Mouse (Mus musculus) embryo, embryonic 11 days (tissue): ENCODE results near the gene E2f4.

Experiments
- DNase-seq: peaks from one replicate; pipeline ENCODE4 v3.0.0-alpha.2; 2015

E2f4 gene

DNA sequence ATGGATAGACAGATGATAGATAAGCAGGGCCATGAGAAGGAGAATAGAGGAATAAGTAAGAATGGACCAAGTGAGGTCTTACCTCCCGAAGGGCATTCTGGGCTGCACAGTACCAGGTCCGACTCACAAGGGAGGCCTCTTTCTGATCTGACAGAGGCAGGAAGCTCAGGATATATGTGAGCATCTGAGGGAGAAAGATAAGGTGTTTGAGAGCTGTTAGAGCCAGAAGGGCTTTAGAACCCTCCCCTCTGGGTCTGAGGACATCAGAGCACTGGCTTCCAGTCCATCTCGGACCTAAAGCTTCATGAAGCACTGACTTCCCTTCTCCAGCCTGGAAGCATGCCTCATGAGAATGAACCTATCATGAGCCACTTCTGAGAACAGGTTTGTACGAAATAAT lies 25.7 kb downstream of the E2f4 start:
- DNase-seq, result no peak

- peak; percentile 59 for DNase-seq
Measured at GRCm38 (mm10) chr8:105325641-105326093, 28.2 kb downstream of the E2f4 start.

DNA sequence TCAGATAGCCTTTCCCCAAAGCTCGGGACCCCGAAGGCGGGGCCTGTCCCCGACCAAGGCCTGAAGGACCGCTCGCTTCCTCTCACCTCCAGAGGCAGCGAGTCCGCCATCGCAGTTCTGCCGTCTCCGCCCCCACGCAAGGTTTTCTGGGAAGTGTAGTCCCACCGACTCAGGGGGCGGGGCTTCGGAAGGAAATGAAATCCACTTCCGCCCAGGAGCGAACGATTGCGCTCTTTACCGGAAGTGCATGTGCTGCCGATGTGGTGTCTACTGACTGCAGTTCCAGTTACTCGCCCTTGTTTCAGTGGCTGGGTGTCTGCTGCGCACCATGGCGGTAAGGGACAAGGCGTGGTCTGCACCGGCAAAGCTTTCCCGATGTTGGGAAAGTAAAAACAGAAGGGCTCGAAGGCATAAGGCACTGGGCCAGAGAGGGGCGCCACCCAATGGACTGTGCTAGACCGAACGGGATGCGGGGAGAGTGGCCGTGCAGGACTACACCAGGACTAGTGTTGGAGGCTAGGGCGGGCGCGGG lies 28.7 kb downstream of the E2f4 start, which contains the start of the genes Lrrc29 and Tmem208:
Lrrc29 (minus strand) TSS at position 138 of the 532 bp plus-strand sequence.
Tmem208 (plus strand) TSS at position 214 of the 532 bp plus-strand sequence.
- peak; percentile 98 for DNase-seq

GRCm38 (mm10) chr8:105326968-105327367 lies 29.5 kb downstream of the E2f4 start:
- no peak for DNase-seq

- DNase-seq, result no peak
Measured at GRCm38 (mm10) chr8:105330325-105330724, 32.9 kb downstream of the E2f4 start.

GRCm38 (mm10) chr8:105331469-105331868 lies 34.0 kb downstream of the E2f4 start:
- DNase-seq, result no peak

DNA sequence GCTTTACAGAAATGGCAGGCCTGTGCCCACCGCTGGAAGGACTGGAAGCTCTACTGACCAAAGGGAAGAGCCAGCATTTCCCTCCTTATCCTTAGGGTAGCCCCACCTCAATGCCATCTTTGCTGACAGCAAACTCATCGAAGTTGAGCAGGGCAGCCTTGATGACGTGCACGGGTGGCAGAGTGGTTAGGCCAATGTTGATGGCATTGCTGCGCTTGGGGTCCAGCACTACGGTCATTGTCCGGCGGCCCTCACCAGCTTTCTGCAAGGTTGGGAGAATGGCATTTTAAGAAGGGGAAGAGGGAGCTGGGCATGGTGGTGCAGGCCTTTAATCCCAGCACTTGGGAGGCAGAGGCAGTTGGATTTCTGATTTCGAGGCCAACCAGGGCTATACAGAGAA lies 34.5 kb downstream of the E2f4 start:
- DNase-seq, result no peak

GRCm38 (mm10) chr8:105332523-105332922 lies 35.1 kb downstream of the E2f4 start:
- no peak for DNase-seq

- DNase-seq, result peak; percentile 27
Measured at GRCm38 (mm10) chr8:105336373-105337130, 39.1 kb downstream of the E2f4 start.

DNA sequence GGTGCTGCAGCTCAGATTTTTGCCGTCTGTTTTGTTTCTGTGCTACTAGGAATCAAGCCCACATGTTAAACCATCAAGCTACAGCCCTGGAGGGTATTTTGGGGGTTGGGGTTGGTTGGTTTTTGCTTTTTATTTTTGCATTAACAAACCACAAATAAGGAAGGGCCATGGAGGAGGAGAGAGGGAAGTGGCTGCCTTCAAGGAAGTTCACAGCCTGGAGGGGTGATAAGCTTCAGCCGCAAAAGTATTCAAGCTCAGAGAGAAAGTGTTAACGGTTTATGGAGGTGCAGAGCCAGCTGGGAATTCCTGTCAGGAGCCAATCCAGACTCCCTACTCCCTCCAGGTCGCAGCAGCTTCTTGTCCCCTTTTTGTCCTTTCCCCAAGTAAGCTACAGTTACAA lies 41.5 kb downstream of the E2f4 start:
- DNase-seq, result no peak

DNA sequence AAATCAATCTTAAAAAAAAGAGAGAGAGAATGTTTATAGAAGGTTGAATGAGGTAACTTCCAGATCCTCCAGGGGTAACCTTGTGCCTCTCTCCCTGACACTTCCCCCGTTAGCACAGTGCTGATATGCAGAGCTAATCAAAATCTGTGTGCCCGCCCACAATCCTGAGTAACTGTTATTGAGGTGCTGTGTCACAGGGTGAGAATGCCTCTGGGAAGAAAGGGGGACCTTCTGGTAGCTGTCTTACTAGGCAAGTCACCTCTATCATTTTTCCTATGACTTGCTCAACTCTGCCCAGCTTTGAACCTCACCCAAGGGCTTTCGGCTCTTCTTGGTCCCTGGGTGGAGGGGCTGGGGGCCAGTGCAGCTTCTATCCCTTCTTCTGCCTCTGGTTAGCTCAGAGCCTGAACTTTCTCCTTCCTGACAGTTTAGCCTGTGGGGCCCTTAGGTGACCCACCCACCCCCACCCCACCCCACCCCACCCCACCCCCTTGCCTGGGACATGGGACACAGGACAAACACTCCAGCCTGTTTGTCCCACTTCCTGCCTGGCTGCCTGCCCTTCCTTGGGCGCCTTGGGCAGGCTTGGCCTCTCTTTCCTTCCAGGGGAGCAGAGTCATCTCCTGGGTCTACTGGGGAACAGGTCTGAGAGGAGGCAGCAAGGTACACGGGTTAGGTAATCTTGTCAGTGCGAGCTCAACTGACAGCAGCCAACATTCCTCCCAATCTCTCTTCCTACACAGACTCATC lies 42.6 kb downstream of the E2f4 start:
- DNase-seq, result no peak

DNA sequence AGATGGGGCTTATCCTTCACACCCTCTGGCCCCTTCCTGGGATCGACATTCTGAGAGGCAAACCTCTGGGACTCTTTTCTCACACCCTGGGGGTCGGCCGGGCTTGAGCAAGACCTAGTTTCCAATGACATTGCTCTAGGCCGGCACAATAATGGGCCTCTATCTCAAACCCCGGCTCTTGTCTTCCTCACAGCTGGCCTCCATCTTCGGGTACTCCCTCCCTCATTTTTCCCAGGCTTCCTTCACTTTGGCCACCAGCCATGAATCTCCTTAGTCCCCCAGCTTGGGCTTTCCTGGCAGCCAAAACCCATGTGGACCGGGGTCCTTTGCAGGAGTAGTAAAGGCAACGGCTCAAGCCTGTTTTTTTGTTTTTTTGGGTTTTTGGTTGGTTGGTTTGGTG lies 43.9 kb downstream of the E2f4 start:
- DNase-seq, result no peak

DNA sequence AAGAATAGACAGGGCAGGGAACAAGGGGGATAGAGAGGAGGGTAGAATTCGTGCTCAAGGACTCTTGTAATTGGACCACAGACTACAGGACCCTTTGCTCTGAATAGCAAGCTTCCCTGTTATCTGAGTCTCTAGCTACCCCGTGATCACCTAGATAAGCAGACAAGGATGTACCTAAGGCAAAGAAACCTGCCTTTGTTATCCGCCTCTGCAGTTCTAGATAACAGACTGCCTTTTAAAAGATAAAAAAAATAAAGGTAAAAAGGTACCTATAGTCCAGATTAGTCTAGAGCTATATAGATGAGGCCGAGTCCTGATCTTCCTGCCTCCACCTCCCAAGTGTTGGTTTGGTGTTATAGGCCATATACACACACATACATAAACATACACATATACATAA lies 45.3 kb downstream of the E2f4 start:
- DNase-seq, result no peak

GRCm38 (mm10) chr8:105343791-105344574 lies 46.5 kb downstream of the E2f4 start:
- DNase-seq, result no peak

- DNase-seq, result no peak
Measured at GRCm38 (mm10) chr8:105345061-105345975, 47.9 kb downstream of the E2f4 start.

DNA sequence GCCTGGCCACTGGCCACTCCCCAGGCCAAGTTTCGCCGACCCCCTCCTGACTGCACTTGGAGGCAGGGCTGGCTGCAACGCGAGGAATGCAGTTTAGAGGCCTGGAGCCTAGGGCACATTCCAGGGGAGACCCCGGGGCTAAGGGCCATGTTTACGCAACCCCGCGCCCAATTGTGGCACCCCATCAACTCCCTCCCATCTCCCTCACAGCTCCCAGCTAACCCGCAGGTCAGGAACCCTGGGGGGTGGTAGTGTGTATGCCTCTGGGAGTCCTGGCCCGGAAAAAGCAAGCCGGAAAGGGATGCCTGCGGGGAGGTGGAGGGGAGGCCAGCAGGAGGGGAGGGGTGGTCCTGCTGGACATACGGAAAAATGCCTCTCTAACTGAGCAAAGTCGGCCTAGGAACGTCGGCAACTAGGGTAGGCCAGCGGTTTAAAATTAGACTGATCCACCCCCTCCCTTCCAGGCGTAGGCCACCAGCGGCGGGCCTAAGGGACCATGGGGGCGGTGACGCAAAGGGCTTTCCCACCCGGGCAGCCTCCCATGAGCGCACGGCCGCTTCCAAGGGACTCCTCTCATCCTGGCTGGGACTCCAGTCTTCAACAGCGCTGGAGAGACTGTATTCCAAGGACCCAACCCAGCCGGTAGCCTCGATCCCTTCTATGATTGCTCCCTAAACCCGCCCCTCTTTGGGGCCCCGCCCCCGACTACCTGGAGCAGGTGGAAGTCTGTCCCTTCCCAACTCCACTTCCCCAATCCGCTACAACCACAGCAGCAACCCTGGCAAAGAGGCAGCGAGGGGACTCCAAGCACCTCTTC lies 49.4 kb downstream of the E2f4 start:
- DNase-seq, result peak; percentile 68

- peak; percentile 99 for DNase-seq
Measured at GRCm38 (mm10) chr8:105347428-105348221, 50.2 kb downstream of the E2f4 start, which contains the start of gene Fhod1. Gene Fhod1 (minus strand): TSS chr8:105347953.

- peak; percentile 90 for DNase-seq
Measured at GRCm38 (mm10) chr8:105348450-105349095, 51.1 kb downstream of the E2f4 start, which contains the start of gene Slc9a5. Gene Slc9a5 (plus strand): TSS chr8:105348843.

- peak; percentile 71 for DNase-seq
Measured at GRCm38 (mm10) chr8:105349096-105349771, 51.8 kb downstream of the E2f4 start.
